Mouse (Mus musculus): ENCODE results near the gene Dync1h1.
"Not testable (repeated sequence)": the region's sequence is repeated elsewhere in the genome, so short reads cannot be mapped to it uniquely, and the experiment has no call there.

Dync1h1 gene

GRCm38 (mm10) chr12:110696975-110697400, 95.7 kb downstream of the Dync1h1 start:
- DNase-seq = no peak

- no peak for DNase-seq
Measured at GRCm38 (mm10) chr12:110697457-110697856, 96.2 kb downstream of the Dync1h1 start.

GRCm38 (mm10) chr12:110698080-110698479, 96.8 kb downstream of the Dync1h1 start:
- no peak for DNase-seq

- DNase-seq = no peak
Measured at GRCm38 (mm10) chr12:110698523-110699170, 97.4 kb downstream of the Dync1h1 start.

GRCm38 (mm10) chr12:110699171-110699547, 97.9 kb downstream of the Dync1h1 start:
- no peak for DNase-seq

- no peak for DNase-seq
Measured at GRCm38 (mm10) chr12:110700730-110701129, 99.5 kb downstream of the Dync1h1 start.

GRCm38 (mm10) chr12:110701363-110701762, 100.1 kb downstream of the Dync1h1 start:
- DNase-seq = not testable (repeated sequence)

- no peak for DNase-seq
Measured at GRCm38 (mm10) chr12:110702556-110702955, 101.3 kb downstream of the Dync1h1 start, which contains the start of gene Hsp90aa1. Gene Hsp90aa1, minus strand, starts transcription at chr12:110702728.

GRCm38 (mm10) chr12:110703008-110703471, 101.8 kb downstream of the Dync1h1 start:
- peak; percentile 89 for DNase-seq

- DNase-seq = no peak
Measured at GRCm38 (mm10) chr12:110703682-110704081, 102.4 kb downstream of the Dync1h1 start.

- not testable (repeated sequence) for DNase-seq
Measured at GRCm38 (mm10) chr12:110705419-110705818, 104.2 kb downstream of the Dync1h1 start.

GRCm38 (mm10) chr12:110706337-110707231, 105.3 kb downstream of the Dync1h1 start:
- DNase-seq = peak; percentile 71

- no peak for DNase-seq
Measured at GRCm38 (mm10) chr12:110707451-110707850, 106.2 kb downstream of the Dync1h1 start.

- no peak for DNase-seq
Measured at GRCm38 (mm10) chr12:110711270-110711669, 110.0 kb downstream of the Dync1h1 start.

- no peak for DNase-seq
Measured at GRCm38 (mm10) chr12:110713784-110714183, 112.5 kb downstream of the Dync1h1 start.

- DNase-seq = no peak
Measured at GRCm38 (mm10) chr12:110714215-110714614, 113.0 kb downstream of the Dync1h1 start.

GRCm38 (mm10) chr12:110716004-110716403, 114.8 kb downstream of the Dync1h1 start:
- DNase-seq = no peak
